Mouse (Mus musculus) thymus, postnatal 4 days (tissue): ENCODE measurements around the gene Mapk14.
"Not testable (repeated sequence)": the region's sequence is repeated elsewhere in the genome, so short reads cannot be mapped to it uniquely, and the experiment has no call there.

Source experiments
- DNase-seq: peaks from one replicate; pipeline ENCODE4 v3.0.0; 2021

Mapk14 gene

DNA sequence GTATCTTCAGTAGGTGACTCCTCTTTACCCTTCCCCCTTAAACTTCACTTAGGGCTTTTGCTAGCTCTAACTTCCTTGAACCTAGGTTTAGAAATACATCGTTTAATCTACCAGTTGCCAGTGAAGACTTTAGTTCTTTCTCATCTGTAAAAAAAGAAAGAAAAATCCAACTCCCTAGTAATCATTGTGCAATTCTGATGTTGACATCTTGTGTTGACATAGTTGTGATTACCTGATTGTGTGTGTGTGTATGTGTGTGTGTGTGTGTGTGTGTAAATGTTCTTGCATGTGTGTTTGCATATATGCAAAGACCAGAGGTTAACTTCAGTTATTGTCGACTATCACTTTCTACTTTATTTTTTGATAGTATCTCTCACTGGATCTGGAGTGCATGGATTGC is 7.5 kb downstream of the Mapk14 start:
- no peak for DNase-seq

DNA sequence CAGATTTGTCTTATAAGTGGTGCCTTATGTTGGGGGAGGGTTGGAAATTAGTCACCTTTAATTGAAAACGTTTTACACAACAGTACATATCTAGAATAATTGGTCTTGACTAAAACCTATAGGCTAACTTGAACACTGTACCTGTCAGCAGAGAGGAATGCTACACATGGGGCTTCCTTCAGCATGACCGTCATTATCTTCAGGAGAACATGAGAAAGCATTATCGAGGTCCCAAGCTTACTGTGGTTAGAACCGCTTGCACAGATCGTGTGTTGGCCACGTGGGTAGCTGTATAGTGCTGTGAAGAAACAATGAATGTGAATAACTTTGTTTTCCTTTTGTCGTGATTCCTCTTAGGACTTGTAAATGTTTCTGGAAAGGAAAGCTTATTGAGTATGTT is 8.7 kb downstream of the Mapk14 start:
- DNase-seq, result no peak

DNA sequence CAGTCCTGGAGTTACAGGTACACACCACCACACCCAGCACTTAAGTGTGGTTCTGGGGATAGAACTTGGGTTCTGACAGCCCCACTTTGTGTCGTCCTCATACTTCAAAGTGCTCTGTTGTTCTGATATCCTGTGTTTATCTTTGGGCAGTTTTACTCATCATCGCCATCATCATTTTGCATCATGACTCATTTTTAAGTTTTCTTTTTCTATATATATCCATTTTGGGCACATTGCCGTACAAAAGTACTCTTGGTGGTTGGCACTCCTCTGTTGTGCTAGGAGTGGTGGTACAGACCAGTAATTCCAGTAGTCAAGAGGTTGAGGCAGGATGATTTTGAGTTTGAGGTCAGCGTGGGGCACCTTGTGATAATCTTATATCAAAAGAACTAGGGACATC is 10.0 kb downstream of the Mapk14 start:
- DNase-seq, result no peak

DNA sequence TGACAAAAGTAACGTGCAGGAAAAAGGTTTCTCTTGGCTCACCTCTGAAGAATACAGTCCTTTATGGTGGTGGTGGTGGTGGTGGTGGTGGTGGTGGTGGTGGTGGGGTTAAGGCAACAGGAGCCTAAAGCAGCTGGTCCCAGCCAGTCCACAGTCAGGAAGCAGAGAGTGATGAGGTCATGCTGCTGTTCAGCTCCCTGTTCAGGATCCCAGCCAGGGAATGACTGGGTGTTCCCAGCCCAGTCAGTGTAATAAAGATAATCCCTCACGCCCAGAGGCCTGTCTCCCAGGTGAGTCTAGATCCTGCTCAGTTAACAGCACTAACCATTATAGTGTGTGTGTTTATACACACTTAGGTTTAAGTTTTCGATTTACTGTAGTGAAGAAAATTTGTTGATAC is 10.6 kb downstream of the Mapk14 start:
- DNase-seq, result no peak

DNA sequence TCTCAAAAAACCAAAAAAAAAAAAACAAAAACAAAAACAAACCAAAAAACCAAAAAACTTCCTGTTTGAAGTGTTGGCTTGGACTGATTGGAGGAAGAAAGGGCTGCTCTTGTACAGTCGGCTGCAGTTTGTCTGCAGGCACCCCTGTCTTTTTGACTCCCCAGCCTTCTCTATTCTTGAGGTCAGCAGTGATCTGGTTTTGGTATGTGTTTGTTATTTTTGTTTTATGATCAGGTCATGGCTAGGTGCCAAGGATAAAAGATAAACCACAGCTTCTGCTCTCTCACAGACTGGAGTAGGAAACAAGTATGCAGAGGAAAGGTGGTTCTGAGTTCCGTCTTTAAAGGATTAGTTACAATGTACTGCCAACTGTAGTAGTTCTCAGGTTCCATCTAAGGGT is 11.5 kb downstream of the Mapk14 start:
- DNase-seq, result no peak

DNA sequence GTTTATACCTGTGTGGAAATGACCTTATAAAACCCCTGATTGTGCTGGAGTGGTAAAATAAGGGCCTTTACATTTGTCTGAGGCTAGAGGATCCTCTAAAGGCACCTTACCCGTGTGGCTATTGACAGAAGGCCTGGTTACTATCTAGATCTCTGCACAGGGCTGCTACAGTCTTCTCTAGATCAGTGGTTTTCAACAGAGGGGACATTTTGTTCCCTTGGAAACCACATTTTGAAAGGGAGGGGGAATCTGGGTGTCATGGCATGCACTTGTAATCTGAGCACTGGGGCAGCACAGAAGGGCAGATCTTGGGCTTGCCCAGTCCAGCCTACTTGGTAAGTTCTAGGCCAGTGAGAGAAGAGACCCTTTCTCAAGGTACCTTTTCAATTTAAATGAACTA is 15.6 kb downstream of the Mapk14 start:
- DNase-seq, result no peak

DNA sequence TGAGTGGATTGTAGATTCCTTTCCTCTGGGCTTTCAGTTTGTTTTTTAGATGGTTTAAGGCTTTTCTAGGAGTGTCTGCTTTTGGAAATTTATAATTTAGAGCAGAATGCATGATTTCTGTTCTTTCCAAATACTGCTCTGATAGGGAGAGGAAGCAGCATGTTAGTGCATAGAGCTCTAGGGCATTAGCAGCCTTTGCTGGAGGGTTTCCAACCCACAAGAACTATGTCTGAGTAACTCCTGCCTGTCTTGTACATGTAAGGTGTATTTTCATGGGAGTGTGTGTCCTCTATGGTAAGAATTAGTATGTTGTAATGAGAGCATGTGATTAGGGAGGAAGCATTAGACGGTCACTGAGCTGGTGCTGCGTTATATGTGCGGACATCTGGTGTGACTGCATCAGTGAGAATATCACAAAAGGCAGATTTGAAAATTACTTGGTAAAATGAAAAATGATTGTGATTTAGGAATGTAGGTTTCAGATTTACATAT is 16.1 kb downstream of the Mapk14 start:
- no peak for DNase-seq

DNA sequence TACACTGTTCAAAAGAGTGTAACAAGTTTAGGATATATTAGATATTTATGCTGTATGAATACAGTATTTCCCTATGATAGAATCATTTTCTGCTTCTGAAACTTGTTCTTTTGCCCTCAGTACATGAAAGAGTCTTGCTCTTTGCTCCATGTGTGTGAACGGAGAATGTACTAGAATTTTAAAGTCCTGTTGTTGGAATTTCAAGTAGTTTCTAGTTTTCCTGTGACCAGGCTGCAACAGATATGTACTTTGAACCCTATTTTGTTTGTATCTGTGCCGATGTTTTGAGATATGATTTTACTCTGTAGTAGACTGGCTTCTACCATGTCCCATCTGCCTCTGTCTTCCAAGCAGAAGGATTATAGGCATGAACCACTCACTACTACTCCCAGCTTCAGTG is 16.7 kb downstream of the Mapk14 start:
- no peak for DNase-seq

DNA sequence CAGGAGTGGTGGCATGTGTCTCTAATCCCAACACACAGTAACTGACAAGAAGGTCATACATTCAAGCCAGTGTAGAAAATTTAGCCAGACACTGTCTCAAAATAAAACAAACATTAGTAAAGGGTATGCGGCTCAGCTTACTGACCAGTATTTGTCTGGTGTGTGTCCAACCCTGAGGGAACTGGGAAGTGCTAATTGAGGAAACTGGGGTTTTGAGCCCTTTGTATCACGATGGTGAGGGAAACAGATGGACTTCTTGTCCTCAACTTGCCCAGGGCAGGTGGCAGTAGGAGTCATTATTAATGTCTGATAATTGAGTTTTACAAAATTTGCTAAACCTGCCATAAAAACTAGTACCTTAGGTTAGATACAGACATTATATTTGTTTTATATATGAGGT is 17.9 kb downstream of the Mapk14 start:
- no peak for DNase-seq

DNA sequence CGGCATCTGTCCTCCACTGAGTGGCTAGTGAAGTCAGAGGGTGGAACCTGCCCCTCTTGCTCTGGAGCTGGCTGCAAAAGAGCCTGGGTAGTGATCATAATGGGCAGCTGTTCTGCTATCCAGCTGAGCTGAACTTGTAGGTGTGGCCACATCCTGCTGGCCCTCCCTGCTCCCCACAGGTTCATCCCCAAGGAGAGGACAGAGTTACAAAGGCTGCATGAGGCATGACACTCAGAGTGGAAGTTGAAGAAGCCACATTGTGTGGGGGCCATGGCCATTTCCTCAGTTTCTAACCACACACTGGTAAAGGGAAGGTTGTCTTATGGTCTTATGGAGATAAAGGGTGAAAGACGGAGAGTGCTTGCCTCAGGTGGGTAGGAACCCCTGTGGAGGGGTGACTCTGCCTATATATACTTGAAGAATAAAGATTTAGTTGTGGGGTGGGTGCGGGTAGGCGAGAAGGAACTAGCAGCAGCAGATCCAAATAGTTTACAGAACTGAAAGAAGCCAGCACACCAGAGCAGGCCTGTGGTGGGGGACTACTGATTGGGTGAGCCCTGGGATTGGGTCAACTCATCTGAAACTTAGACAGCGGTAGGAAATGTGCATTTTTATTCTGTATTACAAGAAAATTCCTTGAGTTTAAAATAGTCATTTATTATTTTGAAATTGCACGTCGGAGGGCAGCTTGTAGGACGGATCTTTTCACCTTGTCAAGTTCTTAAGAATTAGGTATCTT is 18.6 kb downstream of the Mapk14 start:
- no peak for DNase-seq

DNA sequence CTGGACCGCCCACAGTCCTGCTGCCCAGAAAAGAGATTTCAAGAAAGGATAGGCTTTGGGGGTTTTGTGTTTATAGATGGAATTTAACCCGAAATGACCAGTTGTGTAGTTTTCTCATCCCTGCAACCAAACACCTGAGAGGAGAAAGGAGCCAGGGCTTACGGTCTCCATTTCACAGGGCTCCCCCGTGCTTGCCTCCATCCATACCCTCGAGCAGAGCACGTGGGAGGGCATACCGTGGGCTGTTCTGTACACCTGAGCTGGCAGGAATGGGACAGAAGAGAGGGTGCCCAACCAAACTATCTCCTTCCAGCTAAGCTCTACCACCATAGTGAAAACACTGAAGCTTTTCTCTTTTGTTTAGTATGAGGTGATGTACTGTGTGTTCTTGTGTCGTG is 19.2 kb downstream of the Mapk14 start:
- no peak for DNase-seq

DNA sequence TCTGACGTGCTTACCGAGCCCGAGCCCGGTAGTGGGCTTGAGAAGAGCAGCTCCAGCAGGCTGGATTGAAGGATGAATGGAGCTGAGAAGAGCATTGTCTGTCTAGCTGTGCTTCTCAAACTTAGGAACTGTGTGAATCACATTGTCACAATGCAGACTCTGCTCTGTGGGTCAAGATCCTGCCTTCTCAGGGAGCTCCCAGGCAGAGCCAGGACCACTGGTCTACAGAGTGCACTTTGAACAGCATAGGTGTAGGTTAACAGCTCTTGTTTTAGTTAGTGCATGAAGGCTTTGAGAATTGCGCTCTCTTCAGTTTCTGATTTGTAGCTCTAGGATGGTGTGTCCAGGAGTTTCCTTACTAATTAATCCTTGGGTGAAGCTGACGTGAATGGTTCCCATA is 20.1 kb downstream of the Mapk14 start:
- no peak for DNase-seq

DNA sequence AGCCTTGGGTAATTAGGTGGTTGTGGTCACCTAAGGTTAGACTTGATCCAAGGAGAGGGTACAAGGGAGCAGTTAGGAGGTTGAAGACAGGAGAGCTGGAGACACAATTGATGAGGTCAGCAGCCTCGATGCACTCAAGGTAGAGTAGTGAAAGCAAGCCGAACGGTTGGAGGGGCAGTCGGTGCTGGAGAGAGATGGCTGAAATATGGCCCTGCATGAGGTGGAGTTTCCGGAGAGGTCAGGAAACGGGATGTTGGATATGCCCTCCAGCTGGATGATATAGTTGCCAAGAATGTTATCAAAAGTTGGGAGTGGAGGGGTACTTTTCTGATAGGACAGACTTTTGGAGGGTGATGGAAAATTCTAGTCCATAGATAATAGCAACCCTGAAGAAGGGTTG is 21.2 kb downstream of the Mapk14 start:
- no peak for DNase-seq

DNA sequence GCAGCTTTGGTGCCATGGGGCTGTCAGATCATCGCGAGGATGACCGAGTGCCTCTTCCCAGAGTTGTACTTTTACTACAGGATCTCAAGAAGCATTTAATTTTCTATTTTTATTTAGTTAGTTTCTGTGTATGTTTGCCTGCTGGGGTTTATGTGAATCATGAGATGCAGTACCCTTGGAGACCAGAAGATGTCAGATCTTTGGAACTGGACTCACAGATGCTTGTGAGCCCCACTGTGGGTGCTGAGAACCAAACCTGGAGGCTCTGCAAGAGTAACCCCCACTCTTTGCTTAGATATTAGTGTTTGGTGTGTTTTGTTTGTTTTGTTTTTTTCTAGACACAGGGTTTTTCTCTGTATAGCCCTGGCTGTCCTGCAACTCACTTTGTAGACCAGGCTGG is 22.9 kb downstream of the Mapk14 start:
- DNase-seq, result no peak

DNA sequence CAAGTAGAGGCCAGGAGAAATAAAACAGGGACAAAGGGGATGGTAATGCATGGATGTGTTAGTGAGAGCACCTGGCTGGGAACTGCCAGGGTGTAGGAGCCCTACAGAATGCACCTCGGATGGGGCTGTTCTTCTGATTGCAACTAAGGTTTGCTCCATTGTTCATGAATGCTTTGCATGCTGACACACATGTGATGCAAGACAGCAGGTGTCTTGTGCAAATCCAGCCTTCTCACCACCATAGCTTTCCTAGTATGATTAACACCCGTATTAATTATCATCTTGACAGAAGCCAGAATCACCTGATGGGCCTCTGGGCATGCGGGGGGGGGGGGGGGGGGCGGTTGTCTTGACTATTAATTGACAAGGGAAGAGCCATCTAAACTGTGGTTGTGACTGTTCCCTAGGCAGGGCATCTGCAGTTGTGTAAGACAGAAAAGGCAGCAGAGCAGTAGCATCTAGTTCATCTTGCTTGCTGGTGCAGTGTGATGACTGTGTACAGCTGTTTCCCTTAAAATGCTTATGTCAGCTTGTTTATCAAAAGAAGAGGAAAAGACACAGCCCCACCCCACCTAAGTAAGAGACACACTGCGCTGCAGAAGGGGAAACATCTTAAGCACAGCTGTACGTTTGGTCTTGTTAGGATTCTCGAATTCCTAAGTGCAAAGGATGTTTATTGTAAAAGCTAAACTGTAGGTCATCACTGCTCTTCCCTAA is 24.9 kb downstream of the Mapk14 start:
- DNase-seq, result no peak

DNA sequence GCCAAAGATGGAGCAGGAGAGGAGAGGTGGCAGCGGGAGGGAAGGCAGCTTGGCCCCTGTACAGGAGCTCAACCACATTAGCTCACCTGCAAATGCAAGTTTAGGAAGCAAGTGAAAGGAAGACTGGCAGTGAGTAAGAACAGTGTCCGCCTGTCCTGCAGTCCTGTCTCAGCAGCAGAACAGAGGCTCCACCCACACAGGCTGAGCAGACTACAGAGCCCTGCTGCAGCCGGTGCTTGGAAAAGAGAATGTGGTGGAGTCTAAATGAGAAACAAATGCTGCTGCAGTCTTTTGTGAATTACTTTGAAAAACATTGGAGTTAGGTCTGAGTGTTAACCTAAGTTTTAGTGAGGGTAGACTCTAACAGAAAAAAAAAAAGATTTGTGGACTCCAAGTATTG is 26.4 kb downstream of the Mapk14 start:
- DNase-seq, result no peak

DNA sequence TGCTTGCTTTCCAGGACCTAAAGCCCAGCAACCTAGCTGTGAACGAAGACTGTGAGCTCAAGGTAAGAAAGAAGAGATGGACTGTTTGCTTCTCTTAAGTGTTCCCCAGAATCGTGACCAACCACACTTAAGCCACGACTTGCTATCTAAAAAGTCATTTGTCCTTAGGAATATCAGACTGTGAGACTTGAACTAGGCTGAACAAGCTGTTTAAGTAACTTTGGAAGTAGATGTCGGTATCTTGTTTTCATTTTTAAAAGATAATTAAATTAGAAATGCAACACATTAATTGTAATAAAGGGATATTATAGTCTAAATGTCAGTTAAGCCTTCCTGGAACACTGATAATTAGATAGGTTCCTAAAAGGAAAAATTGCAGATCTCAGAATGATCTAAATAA is 34.7 kb downstream of the Mapk14 start, which contains the start of gene AC170998.1:
TSS of gene AC170998.1 (plus strand) at position 301 of the 400 bp plus-strand sequence.
- DNase-seq, result no peak

DNA sequence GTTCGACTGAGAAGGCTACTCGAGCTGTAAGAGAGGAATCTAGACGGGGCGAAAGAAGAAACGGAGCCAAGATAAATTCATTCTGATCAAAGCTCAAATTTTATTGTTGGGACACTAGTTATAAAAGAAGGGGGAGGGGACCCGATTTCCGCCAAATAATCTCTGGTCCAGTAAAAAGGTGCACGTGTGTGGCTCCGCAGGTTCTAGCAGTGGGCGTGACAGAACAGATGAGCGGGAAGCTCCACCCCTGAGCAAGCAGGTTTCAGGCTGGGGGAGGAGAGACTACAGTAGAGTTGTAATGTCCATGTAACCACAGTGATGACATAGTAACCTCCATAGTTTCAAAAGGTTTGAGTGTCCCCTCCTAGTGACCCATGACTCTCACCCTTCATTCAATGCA is 36.4 kb downstream of the Mapk14 start:
- not testable (repeated sequence) for DNase-seq

DNA sequence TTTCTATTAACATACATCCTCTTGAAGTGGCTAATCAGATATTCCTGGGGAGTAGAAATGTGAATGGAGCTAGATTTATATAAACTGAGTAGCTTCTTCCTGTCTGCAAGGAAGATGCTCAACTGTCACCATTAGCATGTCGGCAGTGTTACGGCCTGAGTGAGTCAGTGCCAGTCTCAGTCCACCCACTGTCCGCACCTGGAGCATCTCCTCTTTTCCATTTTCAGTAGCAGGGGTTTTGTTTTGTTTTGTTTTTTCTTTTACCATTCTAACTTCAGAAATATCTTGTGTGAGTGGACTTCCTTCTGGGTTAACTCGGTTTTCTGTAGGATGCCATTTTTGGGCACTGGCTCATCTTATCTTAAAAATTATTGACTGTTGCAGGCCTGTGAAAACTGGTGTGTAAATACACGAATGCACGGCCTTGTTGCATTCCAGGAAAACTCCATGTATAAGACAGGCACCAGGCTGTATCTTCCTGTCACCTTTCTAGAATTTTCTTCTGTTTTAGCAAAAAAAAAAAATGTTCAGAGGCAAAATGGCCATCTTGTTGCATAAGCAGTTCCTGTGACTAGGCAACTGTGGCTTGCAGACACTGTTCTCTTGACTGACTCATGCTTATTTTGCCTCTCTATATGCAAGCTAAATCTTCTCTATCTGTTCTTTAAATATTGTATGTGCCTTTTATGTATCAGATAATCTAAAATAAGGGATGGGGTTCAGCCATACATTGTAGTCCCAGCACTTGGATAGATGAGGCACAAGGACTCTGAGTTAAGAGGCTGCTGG is 44.4 kb downstream of the Mapk14 start:
- DNase-seq, result no peak

DNA sequence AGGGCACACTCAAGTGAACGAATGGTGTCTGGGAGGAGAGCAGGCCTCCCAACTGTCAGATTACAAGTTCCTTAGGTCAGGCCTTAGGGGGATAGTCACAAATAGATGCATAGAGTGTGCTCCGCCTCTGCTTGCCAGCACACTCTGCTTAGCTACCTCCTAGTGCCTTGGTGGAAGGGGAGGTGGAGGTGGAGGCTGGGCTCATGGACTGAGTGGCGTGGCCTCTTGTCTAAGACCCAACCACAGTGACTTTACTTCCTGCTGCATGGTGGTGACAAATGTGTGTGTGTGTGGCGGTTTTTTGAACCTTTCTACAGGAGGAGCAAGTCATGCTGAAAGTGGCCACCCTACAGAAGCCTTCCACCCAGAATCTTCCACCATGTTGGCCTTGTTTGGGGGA is 45.4 kb downstream of the Mapk14 start:
- DNase-seq, result no peak

DNA sequence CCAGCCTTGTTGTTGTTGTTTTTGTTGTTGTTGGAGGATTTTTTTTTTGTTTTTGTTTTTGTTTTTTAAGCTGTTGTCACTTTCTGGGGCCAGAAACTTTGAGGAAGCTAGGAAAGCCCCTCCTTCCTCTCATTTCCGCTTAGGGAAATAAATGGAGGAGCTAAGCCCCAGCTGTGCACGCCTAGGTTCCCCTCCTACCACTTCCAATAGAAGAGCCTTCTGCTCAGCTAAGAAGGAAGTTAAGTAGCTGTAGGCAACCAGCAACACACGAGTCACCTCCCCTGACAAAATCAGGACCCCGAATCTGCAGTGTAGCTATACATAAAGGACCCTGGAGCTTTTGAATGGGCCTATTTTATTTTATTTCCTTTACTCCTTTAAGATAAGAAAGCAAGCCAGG is 46.8 kb downstream of the Mapk14 start:
- DNase-seq, result no peak

DNA sequence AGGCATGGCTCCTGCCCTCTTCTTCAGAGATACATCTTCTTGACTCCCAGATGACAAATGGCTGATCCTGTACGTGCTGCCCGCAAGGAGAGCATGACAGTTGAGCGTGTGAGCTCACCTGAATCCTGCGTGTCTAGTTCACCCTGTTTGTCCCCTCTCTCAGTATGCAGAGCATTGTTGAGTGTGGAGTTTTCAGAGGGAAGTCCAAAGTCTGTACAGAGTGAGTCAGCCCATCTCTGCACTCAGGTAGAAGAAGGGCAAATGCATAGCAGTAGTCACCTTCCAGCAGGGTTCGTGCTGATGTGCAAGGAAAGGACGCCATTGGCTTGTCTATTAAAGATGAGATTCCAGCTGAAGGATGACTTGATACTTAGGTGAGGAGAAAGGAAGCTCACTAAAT is 48.1 kb downstream of the Mapk14 start:
- no peak for DNase-seq

DNA sequence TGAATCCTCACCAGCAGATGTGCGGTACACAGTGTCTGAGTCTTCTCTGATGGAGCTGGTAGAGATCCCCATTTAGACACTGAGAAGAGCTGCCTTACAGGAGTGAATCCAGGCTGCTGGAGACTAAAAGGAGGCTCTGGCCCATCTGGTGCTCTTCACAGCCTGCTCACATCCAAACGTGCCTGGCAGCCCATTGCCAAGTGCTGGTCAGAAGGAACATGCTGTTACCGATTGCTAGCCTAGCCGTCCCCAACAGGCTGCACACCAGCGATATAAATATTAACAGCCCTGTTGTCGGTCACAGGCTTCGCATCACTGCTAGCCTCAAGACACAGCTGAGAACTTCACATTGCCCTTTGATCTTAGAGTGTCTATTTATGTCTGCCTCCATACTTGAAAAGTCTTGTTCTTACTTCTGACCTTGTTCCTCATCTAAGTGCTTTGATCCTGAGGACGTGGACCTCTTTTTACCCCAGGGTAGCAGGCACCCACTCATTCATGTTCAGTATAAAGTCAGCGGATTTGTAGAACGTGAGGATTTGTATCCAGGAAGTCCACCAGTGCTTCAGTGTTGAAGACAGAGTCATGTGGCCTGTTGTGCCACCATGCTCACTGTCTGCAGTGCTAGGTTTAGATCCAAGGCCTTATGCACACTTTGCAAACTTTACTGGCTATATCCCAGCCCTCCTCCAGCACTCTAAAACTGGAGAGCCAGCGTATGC is 52.2 kb downstream of the Mapk14 start:
- DNase-seq, result no peak
